Mouse (Mus musculus) hindbrain, embryonic 16.5 days (tissue): ENCODE results near the gene Defb19. TPM values are rescaled to one million over a fixed set of nuclear protein-coding genes. Genes with fewer than 3 reads are reported as not detected.
A peak's percentile ranks its signal among the peaks of the same experiment; 100 is the strongest.

Source experiments
- ATAC-seq: fragments of 200-750 bp; cut with Nextera tagmentation; 2 replicates; pipeline ENCODE4 v1.8.0; 2017; ENCODE audit warnings: moderate TSS enrichment, moderate library complexity
- H3K27ac ChIP-seq: fragments of 300-500 bp; sonication (generic); 2 replicates; pipeline ENCODE4 v1.5.1; 2014; ENCODE audit warnings: low read depth, mild to moderate bottlenecking, control low read depth, low read length, moderate library complexity
- H3K27me3 ChIP-seq: fragments of 300-500 bp; sonication (generic); replicated peaks from 2 replicates; pipeline ENCODE4 v1.6.1; 2014; ENCODE audit warnings: low read length; ENCODE audit not compliant: control insufficient read depth, insufficient read depth
- H3K36me3 ChIP-seq: fragments of 300-500 bp; sonication (generic); 2 replicates; pipeline ENCODE4 v1.6.1; 2014; ENCODE audit warnings: mild to moderate bottlenecking, low read length, moderate library complexity, mixed read lengths; ENCODE audit not compliant: control insufficient read depth, insufficient read depth
- H3K4me1 ChIP-seq: fragments of 300-500 bp; sonication (generic); 2 replicates; pipeline ENCODE4 v1.6.1; 2014; ENCODE audit warnings: low read depth, low read length; ENCODE audit not compliant: control insufficient read depth, insufficient read depth
- H3K4me2 ChIP-seq: fragments of 300-500 bp; sonication (generic); 2 replicates; pipeline ENCODE4 v1.6.1; 2014; ENCODE audit warnings: mild to moderate bottlenecking, low read length, control low read depth, moderate library complexity
- H3K4me3 ChIP-seq: fragments of 300-500 bp; sonication (generic); 2 replicates; pipeline ENCODE4 v1.5.1; 2014; ENCODE audit warnings: mild to moderate bottlenecking, low read length, control low read depth, moderate library complexity
- H3K9ac ChIP-seq: fragments of 300-500 bp; sonication (generic); 2 replicates; pipeline ENCODE4 v1.6.1; 2014; ENCODE audit warnings: low read depth, mild to moderate bottlenecking, control low read depth, low read length, moderate library complexity
- H3K9me3 ChIP-seq: fragments of 300-500 bp; sonication (generic); 2 replicates; pipeline ENCODE4 v1.6.1; 2014; ENCODE audit warnings: mild to moderate bottlenecking, low read length, moderate library complexity; ENCODE audit not compliant: control insufficient read depth
- WGBS: fragments of 180-500 bp; shearing (Covaris S2); extraction: QIAGEN DNeasy Blood & Tissue Kit; methylation state at CpG from one replicate; pipeline ENCODE4 v1.1.7; 2014; 5-methylcytosine and 5-hydroxymethylcytosine counted together
- polyA plus RNA-seq: library from polyadenylated mRNA; unstranded; fragments of >200 nt; fragmentation: Nextera tagmentation; extraction: Ambion mirVana; gene quantifications from 2 replicates; pipeline ENCODE4 v1.2.1, GENCODE M21; 2015

Gene Defb19
- not detected in 2 replicates for polyA plus RNA-seq

GRCm38 (mm10) chr2:152580107-152580506 is at the start of gene Defb19:
Gene Defb19 (minus strand): TSS chr2:152580312.
- Histone ChIP-seq H3K9ac (no peak within 1 kb of the TSS), H3K36me3 (no peaks in the 10 kb centered on the region), H3K27ac (no peak within 1 kb of the TSS), H3K9me3 (no peaks in the 10 kb centered on the region), H3K4me2 (no peak within 1 kb of the TSS), H3K4me3 (no peak within 1 kb of the TSS), H3K27me3 (no peaks in the 10 kb centered on the region), H3K4me1 (no peaks in the 10 kb centered on the region)
- no peak for ATAC-seq
- 74% methylated on average over 7 of the region's 7 CpGs for WGBS

- WGBS = 89% methylated on average over 6 of the region's 6 CpGs
- H3K9ac ChIP-seq = no peak overlapping the region
- H3K4me2 ChIP-seq = no peak overlapping the region
- H3K9me3 ChIP-seq = no peaks in the 10 kb centered on the region
- H3K36me3 ChIP-seq = no peaks in the 10 kb centered on the region
- H3K4me3 ChIP-seq = no peak overlapping the region
- no peak overlapping the region for H3K27ac ChIP-seq
- no peak for ATAC-seq
- H3K4me1 ChIP-seq = peaks cover 12% of the 10 kb centered on the region
- H3K27me3 ChIP-seq = peaks cover 19% of the 10 kb centered on the region
Measured at GRCm38 (mm10) chr2:152629904-152630303, 49.8 kb upstream of the Defb19 start.

GRCm38 (mm10) chr2:152629239-152629638 is 49.1 kb upstream of the Defb19 start:
- ATAC-seq = no peak
- no peak overlapping the region for H3K4me2 ChIP-seq
- peaks cover 19% of the 10 kb centered on the region for H3K27me3 ChIP-seq
- H3K4me3 ChIP-seq = no peak overlapping the region
- peaks cover 12% of the 10 kb centered on the region for H3K4me1 ChIP-seq
- H3K9me3 ChIP-seq = no peaks in the 10 kb centered on the region
- H3K36me3 ChIP-seq = no peaks in the 10 kb centered on the region
- no peak overlapping the region for H3K27ac ChIP-seq
- H3K9ac ChIP-seq = no peak overlapping the region
- 57% methylated on average over 3 of the region's 3 CpGs for WGBS

GRCm38 (mm10) chr2:152628066-152628465 is 48.0 kb upstream of the Defb19 start:
- Histone ChIP-seq H3K27me3 (peaks cover 19% of the 10 kb centered on the region), H3K4me1 (peaks cover 12% of the 10 kb centered on the region), H3K4me2 (no peak overlapping the region), H3K36me3 (no peaks in the 10 kb centered on the region), H3K4me3 (no peak overlapping the region), H3K9me3 (no peaks in the 10 kb centered on the region), H3K27ac (no peak overlapping the region), H3K9ac (no peak overlapping the region)
- 44% methylated on average over 17 of the region's 17 CpGs for WGBS
- no peak for ATAC-seq

GRCm38 (mm10) chr2:152626774-152627591 is 46.9 kb upstream of the Defb19 start, which contains the start of gene Rem1:
Gene Rem1 (plus strand): TSS chr2:152626951.
- ATAC-seq = 0 out of 2 replicates have a peak, but pooled peaks have one; percentile 17
- no peaks in the 10 kb centered on the region for H3K36me3 ChIP-seq
- peak within 1 kb of the TSS; percentile 43 for H3K9ac ChIP-seq
- no peaks in the 10 kb centered on the region for H3K9me3 ChIP-seq
- peaks cover 12% of the 10 kb centered on the region for H3K4me1 ChIP-seq
- H3K27me3 ChIP-seq = peaks cover 19% of the 10 kb centered on the region
- H3K4me2 ChIP-seq = peak within 1 kb of the TSS; percentile 63
- H3K27ac ChIP-seq = no peak within 1 kb of the TSS
- H3K4me3 ChIP-seq = peak within 1 kb of the TSS; percentile 39
- WGBS = 2% methylated on average over 55 of the region's 59 CpGs

- H3K4me2 ChIP-seq = no peak overlapping the region
- peak; percentile 58; the same call in 1 of the 2 replicates for ATAC-seq
- H3K9ac ChIP-seq = no peak overlapping the region
- peaks cover 19% of the 10 kb centered on the region for H3K27me3 ChIP-seq
- 0% methylated on average over 1 of the region's 1 CpGs for WGBS
- no peak overlapping the region for H3K4me3 ChIP-seq
- H3K27ac ChIP-seq = no peak overlapping the region
- H3K9me3 ChIP-seq = no peaks in the 10 kb centered on the region
- peaks cover 12% of the 10 kb centered on the region for H3K4me1 ChIP-seq
- H3K36me3 ChIP-seq = no peaks in the 10 kb centered on the region
Measured at GRCm38 (mm10) chr2:152625256-152625655, 45.1 kb upstream of the Defb19 start.

- no peak for ATAC-seq
- Histone ChIP-seq H3K4me1 (peaks cover 12% of the 10 kb centered on the region), H3K36me3 (no peaks in the 10 kb centered on the region), H3K4me2 (no peak overlapping the region), H3K27ac (no peak overlapping the region), H3K4me3 (no peak overlapping the region), H3K9me3 (no peaks in the 10 kb centered on the region), H3K27me3 (peaks cover 18% of the 10 kb centered on the region), H3K9ac (no peak overlapping the region)
- WGBS = 91% methylated on average over 2 of the region's 2 CpGs
Measured at GRCm38 (mm10) chr2:152624566-152624965, 44.5 kb upstream of the Defb19 start.

GRCm38 (mm10) chr2:152622953-152623352 is 42.8 kb upstream of the Defb19 start, which contains the start of gene Defb25:
Gene Defb25 (minus strand): TSS chr2:152623053.
- 82% methylated on average over 7 of the region's 7 CpGs for WGBS
- no peak within 1 kb of the TSS for H3K27ac ChIP-seq
- no peaks in the 10 kb centered on the region for H3K9me3 ChIP-seq
- no peak within 1 kb of the TSS for H3K9ac ChIP-seq
- H3K4me2 ChIP-seq = no peak within 1 kb of the TSS
- no peak within 1 kb of the TSS for H3K4me3 ChIP-seq
- no peaks in the 10 kb centered on the region for H3K36me3 ChIP-seq
- peaks cover 8% of the 10 kb centered on the region for H3K27me3 ChIP-seq
- H3K4me1 ChIP-seq = peaks cover 12% of the 10 kb centered on the region
- ATAC-seq = no peak

- Histone ChIP-seq H3K4me1 (peaks cover 8% of the 10 kb centered on the region), H3K27ac (no peak overlapping the region), H3K4me2 (no peak overlapping the region), H3K4me3 (no peak overlapping the region), H3K9me3 (no peaks in the 10 kb centered on the region), H3K36me3 (no peaks in the 10 kb centered on the region), H3K27me3 (0 out of 2 replicates have a peak, but pooled peaks cover 2% of the 10 kb centered on the region), H3K9ac (no peak overlapping the region)
- 90% methylated on average over 13 of the region's 13 CpGs for WGBS
- ATAC-seq = no peak
Measured at GRCm38 (mm10) chr2:152622151-152622550, 42.0 kb upstream of the Defb19 start.
